Mouse (Mus musculus) forebrain, embryonic 16.5 days (tissue): ENCODE measurements around the gene B4galnt3. TPM values are rescaled to one million over a fixed set of nuclear protein-coding genes. Genes with fewer than 3 reads are reported as not detected.
A peak's percentile ranks its signal among the peaks of the same experiment; 100 is the strongest.
"Not testable (repeated sequence)": the region's sequence is repeated elsewhere in the genome, so short reads cannot be mapped to it uniquely, and the experiment has no call there.

ENCODE experiments used
- ATAC-seq: fragments of 200-750 bp; cut with Nextera tagmentation; 2 replicates; pipeline ENCODE4 v1.8.0; 2017; ENCODE audit warnings: mild to moderate bottlenecking, moderate library complexity
- H3K27ac ChIP-seq: fragments of 300-500 bp; sonication (generic); 2 replicates; pipeline ENCODE4 v1.5.1; 2014; ENCODE audit warnings: low read length, control low read depth
- H3K27me3 ChIP-seq: fragments of 300-500 bp; sonication (generic); replicated peaks from 2 replicates; pipeline ENCODE4 v1.6.1; 2014; ENCODE audit warnings: low read length; ENCODE audit not compliant: control insufficient read depth, insufficient read depth
- H3K36me3 ChIP-seq: fragments of 300-500 bp; sonication (generic); 2 replicates; pipeline ENCODE4 v1.6.1; 2014; ENCODE audit not compliant: control insufficient read depth, insufficient read depth
- H3K4me1 ChIP-seq: fragments of 300-500 bp; sonication (generic); replicated peaks from 2 replicates; pipeline ENCODE4 v1.6.1; 2014; ENCODE audit warnings: low read length; ENCODE audit not compliant: control insufficient read depth, insufficient read depth
- H3K4me2 ChIP-seq: fragments of 300-500 bp; sonication (generic); 2 replicates; pipeline ENCODE4 v1.6.1; 2014; ENCODE audit warnings: mild to moderate bottlenecking, low read length, control low read depth
- H3K4me3 ChIP-seq: fragments of 300-500 bp; sonication (generic); replicated peaks from 2 replicates; pipeline ENCODE4 v1.5.1; 2014; ENCODE audit warnings: mild to moderate bottlenecking, low read length, control low read depth
- H3K9ac ChIP-seq: fragments of 300-500 bp; sonication (generic); replicated peaks from 2 replicates; pipeline ENCODE4 v1.6.1; 2014; ENCODE audit warnings: low read depth, low read length, control low read depth
- H3K9me3 ChIP-seq: fragments of 300-500 bp; sonication (generic); 2 replicates; pipeline ENCODE4 v1.6.1; 2016; ENCODE audit warnings: low read length; ENCODE audit not compliant: control insufficient read depth
- WGBS: fragments of 180-500 bp; shearing (Covaris S2); extraction: QIAGEN DNeasy Blood & Tissue Kit; methylation state at CpG from one replicate; pipeline ENCODE4 v1.1.7; 2014; 5-methylcytosine and 5-hydroxymethylcytosine counted together
- polyA plus RNA-seq: library from polyadenylated mRNA; unstranded; fragments of >200 nt; fragmentation: Nextera tagmentation; extraction: Ambion mirVana; gene quantifications from 2 replicates; pipeline ENCODE4 v1.2.1, GENCODE M21; 2015

The B4galnt3 gene
- polyA plus RNA-seq, 1 experiment from 2014 or later = 0.24 TPM

GRCm38 (mm10) chr6:120309338-120309737, 15.0 kb upstream of the B4galnt3 start:
- Histone ChIP-seq H3K27me3 (no peaks in the 10 kb centered on the region), H3K4me1 (no peaks in the 10 kb centered on the region), H3K27ac (no peak overlapping the region), H3K4me3 (no peak overlapping the region), H3K9me3 (no peaks in the 10 kb centered on the region), H3K9ac (no peak overlapping the region), H3K4me2 (no peak overlapping the region), H3K36me3 (no peaks in the 10 kb centered on the region)
- no peak for ATAC-seq
- 77% methylated on average over 9 of the region's 9 CpGs for WGBS

GRCm38 (mm10) chr6:120306859-120307594, 12.7 kb upstream of the B4galnt3 start:
- H3K36me3 ChIP-seq = no peaks in the 10 kb centered on the region
- H3K9ac ChIP-seq = no peak overlapping the region
- no peaks in the 10 kb centered on the region for H3K4me1 ChIP-seq
- no peak overlapping the region for H3K27ac ChIP-seq
- no peaks in the 10 kb centered on the region for H3K9me3 ChIP-seq
- H3K27me3 ChIP-seq = no peaks in the 10 kb centered on the region
- WGBS = 86% methylated on average over 3 of the region's 3 CpGs
- no peak overlapping the region for H3K4me3 ChIP-seq
- H3K4me2 ChIP-seq = no peak overlapping the region
- no peak for ATAC-seq

- Histone ChIP-seq H3K4me1 (no peaks in the 10 kb centered on the region), H3K9me3 (no peaks in the 10 kb centered on the region), H3K36me3 (no peaks in the 10 kb centered on the region), H3K4me3 (no peak overlapping the region), H3K27me3 (no peaks in the 10 kb centered on the region), H3K27ac (no peak overlapping the region), H3K4me2 (peak overlapping the region; percentile 29), H3K9ac (no peak overlapping the region)
- WGBS = 25% methylated on average over 16 of the region's 16 CpGs
- no peak for ATAC-seq
Measured at GRCm38 (mm10) chr6:120302755-120303316, 8.5 kb upstream of the B4galnt3 start.

- Histone ChIP-seq H3K9me3 (no peaks in the 10 kb centered on the region), H3K36me3 (no peaks in the 10 kb centered on the region), H3K4me2 (no peak overlapping the region), H3K4me3 (no peak overlapping the region), H3K27me3 (no peaks in the 10 kb centered on the region), H3K4me1 (no peaks in the 10 kb centered on the region), H3K9ac (no peak overlapping the region), H3K27ac (no peak overlapping the region)
- 38% methylated on average over 6 of the region's 6 CpGs for WGBS
- ATAC-seq = 0 out of 2 replicates have a peak, but pooled peaks have one; percentile 31
Measured at GRCm38 (mm10) chr6:120301137-120301536, 6.8 kb upstream of the B4galnt3 start.

GRCm38 (mm10) chr6:120296589-120296988, 2.2 kb upstream of the B4galnt3 start:
- ATAC-seq, H3K4me2 ChIP-seq, H3K27ac ChIP-seq, H3K36me3 ChIP-seq, H3K4me1 ChIP-seq, H3K9me3 ChIP-seq, H3K9ac ChIP-seq, H3K27me3 ChIP-seq, H3K4me3 ChIP-seq: not testable (repeated sequence)
- 96% methylated on average over 2 of the region's 2 CpGs for WGBS

- no peaks in the 10 kb centered on the region for H3K36me3 ChIP-seq
- peak overlapping the region; percentile 70 for H3K9ac ChIP-seq
- peak; percentile 65 for ATAC-seq
- no peaks in the 10 kb centered on the region for H3K9me3 ChIP-seq
- peaks cover 7% of the 10 kb centered on the region for H3K4me1 ChIP-seq
- peaks cover 3% of the 10 kb centered on the region; the same call in 1 of the 2 replicates for H3K27me3 ChIP-seq
- H3K4me3 ChIP-seq = peak overlapping the region; percentile 76
- H3K4me2 ChIP-seq = peak overlapping the region; percentile 99
- WGBS = under 1% methylated on average over 16 of the region's 16 CpGs
- H3K27ac ChIP-seq = no peak overlapping the region
Measured at GRCm38 (mm10) chr6:120294785-120295133, 400 bp upstream of the B4galnt3 start.

- H3K9ac ChIP-seq = no peak overlapping the region
- H3K27ac ChIP-seq = no peak overlapping the region
- H3K36me3 ChIP-seq = no peaks in the 10 kb centered on the region
- peaks cover 3% of the 10 kb centered on the region; the same call in 1 of the 2 replicates for H3K27me3 ChIP-seq
- no peak for ATAC-seq
- H3K4me3 ChIP-seq = no peak overlapping the region
- no peaks in the 10 kb centered on the region for H3K9me3 ChIP-seq
- peaks cover 7% of the 10 kb centered on the region for H3K4me1 ChIP-seq
- 85% methylated on average over 7 of the region's 7 CpGs for WGBS
- no peak overlapping the region for H3K4me2 ChIP-seq
Measured at GRCm38 (mm10) chr6:120291396-120292009, 2.9 kb downstream of the B4galnt3 start.

GRCm38 (mm10) chr6:120289430-120289829, 4.9 kb downstream of the B4galnt3 start:
- Histone ChIP-seq H3K4me2 (no peak overlapping the region), H3K9ac (no peak overlapping the region), H3K36me3 (no peaks in the 10 kb centered on the region), H3K27ac (no peak overlapping the region), H3K9me3 (no peaks in the 10 kb centered on the region), H3K4me1 (peaks cover 4% of the 10 kb centered on the region), H3K4me3 (no peak overlapping the region), H3K27me3 (peaks cover 3% of the 10 kb centered on the region; the same call in 1 of the 2 replicates)
- no peak for ATAC-seq
- WGBS = 84% methylated on average over 4 of the region's 4 CpGs

GRCm38 (mm10) chr6:120288541-120288940, 5.8 kb downstream of the B4galnt3 start:
- no peaks in the 10 kb centered on the region for H3K36me3 ChIP-seq
- no peaks in the 10 kb centered on the region for H3K27me3 ChIP-seq
- H3K4me2 ChIP-seq = no peak overlapping the region
- H3K4me3 ChIP-seq = no peak overlapping the region
- 53% methylated on average over 7 of the region's 7 CpGs for WGBS
- ATAC-seq = no peak
- no peak overlapping the region for H3K9ac ChIP-seq
- H3K4me1 ChIP-seq = no peaks in the 10 kb centered on the region; the same call in 1 of the 2 replicates
- no peaks in the 10 kb centered on the region for H3K9me3 ChIP-seq
- no peak overlapping the region for H3K27ac ChIP-seq
